Mouse (Mus musculus): ENCODE data around the gene Slc35f1. TPM values are rescaled to one million over a fixed set of nuclear protein-coding genes. Genes with fewer than 3 reads are reported as not detected.

Gene Slc35f1
- polyA plus RNA-seq, 1 experiment from 2014 or later: 29.6 TPM

DNA sequence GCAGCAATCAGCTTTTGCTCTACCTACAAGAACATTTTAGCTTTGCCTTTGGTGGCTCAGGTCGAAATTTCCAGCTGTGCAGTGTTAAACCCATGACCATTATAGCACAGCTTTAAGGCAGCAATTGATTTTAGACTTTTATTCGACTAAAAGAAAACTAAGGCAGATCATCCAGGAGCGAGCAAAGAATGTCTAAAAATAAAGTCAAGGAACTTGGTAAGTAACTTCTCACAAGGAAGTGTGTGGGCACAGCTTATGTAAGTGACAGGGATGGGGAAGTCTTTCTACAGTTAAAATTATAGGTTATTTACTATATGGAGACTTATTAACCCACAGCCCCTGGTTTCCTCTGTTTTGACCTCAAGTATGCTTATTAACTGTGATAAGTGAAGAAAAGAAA, 262.2 kb downstream of the Slc35f1 start:
- no peak overlapping the region for H3K9ac ChIP-seq
- WGBS: 94% methylated on average over 3 of the region's 3 CpGs
- H3K27me3 ChIP-seq: no peaks in the 10 kb centered on the region
- H3K4me3 ChIP-seq (replicated peaks): no peak overlapping the region
- no peaks in the 10 kb centered on the region for H3K9me3 ChIP-seq
- H3K27ac ChIP-seq: no peak overlapping the region
- H3K36me3 ChIP-seq (replicated peaks): no peaks in the 10 kb centered on the region
- H3K4me1 ChIP-seq: no peaks in the 10 kb centered on the region
- ATAC-seq (ENCODE audit: low FRiP score): no peak
- no peak overlapping the region for H3K4me2 ChIP-seq

DNA sequence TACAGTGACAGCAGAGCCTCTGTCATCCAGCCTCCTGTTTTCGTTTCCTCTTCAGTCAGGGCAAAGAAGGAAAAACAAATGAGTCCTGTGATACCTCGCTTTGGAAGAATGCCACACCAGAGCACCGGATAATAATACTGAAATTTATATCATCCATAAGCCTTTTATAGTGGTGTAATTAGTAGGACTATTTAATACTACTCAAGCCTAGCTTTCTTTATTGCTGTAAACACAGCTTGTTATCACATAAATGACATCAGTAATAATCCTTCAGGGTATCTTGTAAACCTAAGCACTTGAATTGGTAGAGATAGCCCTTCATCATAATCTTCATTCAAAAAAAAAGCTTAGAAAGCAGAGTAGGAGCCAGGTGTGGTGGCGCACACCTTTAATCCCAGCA, 266.4 kb downstream of the Slc35f1 start:
- H3K9me3 ChIP-seq: no peaks in the 10 kb centered on the region
- no peaks in the 10 kb centered on the region for H3K36me3 ChIP-seq (replicated peaks)
- no peaks in the 10 kb centered on the region for H3K27me3 ChIP-seq
- H3K27ac ChIP-seq: no peak overlapping the region
- no peak for ATAC-seq (ENCODE audit: low FRiP score)
- no peaks in the 10 kb centered on the region for H3K4me1 ChIP-seq
- no peak overlapping the region for H3K4me2 ChIP-seq
- no peak overlapping the region for H3K4me3 ChIP-seq (replicated peaks)
- WGBS: 88% methylated on average over 4 of the region's 4 CpGs
- no peak overlapping the region for H3K9ac ChIP-seq

DNA sequence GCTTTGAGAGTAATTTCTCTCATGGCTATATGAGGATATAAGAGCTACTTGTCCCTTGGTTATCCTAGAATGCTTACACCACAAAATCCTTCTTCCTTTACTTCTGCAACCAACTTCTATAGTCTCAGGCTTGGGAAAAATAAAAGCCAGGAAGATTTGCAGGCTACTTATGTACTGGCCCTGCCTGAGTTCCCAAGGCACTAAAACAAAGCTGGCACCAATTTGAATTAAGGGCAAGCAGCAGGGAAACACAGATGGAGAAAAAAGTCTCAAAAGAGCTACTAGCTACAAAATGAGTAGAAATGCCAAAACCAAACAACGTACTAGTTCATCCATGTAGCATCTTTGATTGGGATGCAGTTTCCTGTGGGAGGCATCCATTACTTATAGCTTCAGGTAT, 288.9 kb downstream of the Slc35f1 start:
- H3K4me3 ChIP-seq (replicated peaks): no peak overlapping the region
- H3K36me3 ChIP-seq (replicated peaks): no peaks in the 10 kb centered on the region
- no peak for ATAC-seq (ENCODE audit: low FRiP score)
- no peak overlapping the region for H3K27ac ChIP-seq
- H3K9ac ChIP-seq: no peak overlapping the region
- H3K4me1 ChIP-seq: no peaks in the 10 kb centered on the region
- no peaks in the 10 kb centered on the region for H3K27me3 ChIP-seq
- H3K9me3 ChIP-seq: no peaks in the 10 kb centered on the region
- H3K4me2 ChIP-seq: no peak overlapping the region
- 93% methylated on average over 1 of the region's 1 CpGs for WGBS

DNA sequence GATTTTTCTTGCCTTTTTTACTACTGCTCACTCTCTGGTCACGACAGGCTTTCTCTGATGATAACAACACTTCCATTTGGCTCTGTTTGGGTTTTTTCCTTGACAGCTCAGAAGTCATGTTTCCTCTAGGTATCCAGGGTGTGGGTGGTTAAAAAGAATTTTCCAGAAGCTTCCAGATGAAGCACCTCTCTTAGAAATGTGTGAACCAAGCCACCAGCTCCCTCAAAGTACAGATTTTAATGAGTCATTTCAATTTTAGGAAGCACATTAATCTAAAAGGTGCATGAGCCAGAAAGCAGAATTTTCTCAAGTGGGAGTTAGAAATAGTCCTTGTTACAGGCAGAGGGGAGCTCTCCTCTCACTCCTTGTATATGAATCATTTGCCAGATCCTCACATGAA, 292.5 kb downstream of the Slc35f1 start:
- H3K4me1 ChIP-seq: no peaks in the 10 kb centered on the region
- H3K9ac ChIP-seq: no peak overlapping the region
- H3K4me2 ChIP-seq: no peak overlapping the region
- no peak overlapping the region for H3K27ac ChIP-seq
- WGBS: 89% methylated on average over 1 of the region's 1 CpGs
- H3K27me3 ChIP-seq: no peaks in the 10 kb centered on the region
- ATAC-seq (ENCODE audit: low FRiP score): no peak
- H3K9me3 ChIP-seq: no peaks in the 10 kb centered on the region
- H3K36me3 ChIP-seq (replicated peaks): no peaks in the 10 kb centered on the region
- no peak overlapping the region for H3K4me3 ChIP-seq (replicated peaks)

DNA sequence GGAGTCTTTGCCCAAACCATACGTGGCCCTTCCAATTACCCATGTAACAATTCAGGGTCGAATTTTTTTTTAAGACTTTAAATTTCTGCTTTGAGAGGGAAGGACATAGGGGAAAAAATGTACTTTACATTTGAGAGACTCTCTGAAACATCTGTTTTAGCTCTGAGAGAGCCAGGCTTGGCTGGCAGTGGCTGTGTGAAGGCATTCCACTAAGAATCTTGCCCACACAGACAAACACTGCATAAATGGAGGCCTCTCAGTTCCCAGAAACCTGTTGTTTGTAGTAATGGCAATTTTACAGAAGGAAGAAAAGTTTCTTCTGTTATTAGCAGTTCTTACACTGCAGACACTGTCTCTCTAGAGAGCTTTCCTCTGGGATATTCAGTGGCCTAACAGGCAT, 301.9 kb downstream of the Slc35f1 start:
- no peak for ATAC-seq (ENCODE audit: low FRiP score)
- H3K4me3 ChIP-seq (replicated peaks): no peak overlapping the region
- H3K9ac ChIP-seq: no peak overlapping the region
- H3K27ac ChIP-seq: no peak overlapping the region
- no peaks in the 10 kb centered on the region for H3K9me3 ChIP-seq
- no peaks in the 10 kb centered on the region for H3K27me3 ChIP-seq
- no peak overlapping the region for H3K4me2 ChIP-seq
- H3K4me1 ChIP-seq: no peaks in the 10 kb centered on the region
- no peaks in the 10 kb centered on the region for H3K36me3 ChIP-seq (replicated peaks)
- WGBS: 58% methylated on average over 2 of the region's 2 CpGs

DNA sequence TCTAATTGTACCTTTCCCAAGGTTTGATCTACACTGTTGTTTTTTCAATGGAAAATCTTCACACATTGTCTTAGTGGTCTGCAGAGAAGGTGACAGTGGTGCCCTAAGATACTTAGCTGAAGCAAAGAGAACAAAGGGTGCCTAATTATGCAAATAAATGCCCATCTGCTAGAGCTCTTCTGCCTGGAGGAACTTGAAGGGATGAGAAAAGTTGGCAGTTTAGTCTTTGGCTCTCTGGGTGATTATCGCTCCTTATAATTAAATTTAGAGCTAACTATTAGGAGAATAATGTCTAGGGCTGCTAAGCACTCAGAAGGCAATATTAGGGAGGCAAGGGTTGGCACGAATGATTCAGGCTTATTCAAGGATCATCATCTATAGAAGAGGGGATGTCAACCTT, 306.6 kb downstream of the Slc35f1 start:
- Histone ChIP-seq H3K9ac (no peak overlapping the region), H3K4me3 (replicated peaks) (no peak overlapping the region), H3K27ac (no peak overlapping the region), H3K9me3 (no peaks in the 10 kb centered on the region), H3K27me3 (no peaks in the 10 kb centered on the region), H3K4me1 (no peaks in the 10 kb centered on the region), H3K4me2 (no peak overlapping the region), H3K36me3 (replicated peaks) (no peaks in the 10 kb centered on the region)
- 57% methylated on average over 2 of the region's 2 CpGs for WGBS
- ATAC-seq (ENCODE audit: low FRiP score): peak; percentile 49; the same call in 1 of the 2 replicates

DNA sequence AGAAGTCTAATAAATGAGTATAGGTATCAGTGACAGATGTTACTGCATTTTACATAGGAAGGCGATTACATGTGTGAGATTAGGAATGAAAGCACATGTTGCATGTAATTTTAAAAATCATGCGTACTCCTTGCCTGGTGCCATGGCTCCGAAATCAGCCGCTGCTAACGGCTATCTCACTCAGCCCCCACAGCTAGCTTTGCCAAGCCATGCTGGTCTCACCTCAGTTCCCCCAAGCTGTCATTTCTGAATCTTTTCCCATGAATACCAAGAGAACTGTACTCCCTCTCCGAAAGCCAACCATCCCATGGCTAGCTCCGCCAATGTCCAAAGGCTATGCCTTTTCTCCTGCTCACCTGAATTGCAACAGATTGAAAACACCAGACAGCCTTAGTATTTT, 310.8 kb downstream of the Slc35f1 start:
- 97% methylated on average over 7 of the region's 7 CpGs for WGBS
- no peak for ATAC-seq (ENCODE audit: low FRiP score)
- H3K4me3 ChIP-seq (replicated peaks): no peak overlapping the region
- H3K9ac ChIP-seq: no peak overlapping the region
- H3K27me3 ChIP-seq: no peaks in the 10 kb centered on the region
- no peaks in the 10 kb centered on the region for H3K36me3 ChIP-seq (replicated peaks)
- no peak overlapping the region for H3K4me2 ChIP-seq
- no peak overlapping the region for H3K27ac ChIP-seq
- no peaks in the 10 kb centered on the region for H3K9me3 ChIP-seq
- H3K4me1 ChIP-seq: 0 out of 2 replicates have a peak, but pooled peaks cover under 1% of the 10 kb centered on the region

DNA sequence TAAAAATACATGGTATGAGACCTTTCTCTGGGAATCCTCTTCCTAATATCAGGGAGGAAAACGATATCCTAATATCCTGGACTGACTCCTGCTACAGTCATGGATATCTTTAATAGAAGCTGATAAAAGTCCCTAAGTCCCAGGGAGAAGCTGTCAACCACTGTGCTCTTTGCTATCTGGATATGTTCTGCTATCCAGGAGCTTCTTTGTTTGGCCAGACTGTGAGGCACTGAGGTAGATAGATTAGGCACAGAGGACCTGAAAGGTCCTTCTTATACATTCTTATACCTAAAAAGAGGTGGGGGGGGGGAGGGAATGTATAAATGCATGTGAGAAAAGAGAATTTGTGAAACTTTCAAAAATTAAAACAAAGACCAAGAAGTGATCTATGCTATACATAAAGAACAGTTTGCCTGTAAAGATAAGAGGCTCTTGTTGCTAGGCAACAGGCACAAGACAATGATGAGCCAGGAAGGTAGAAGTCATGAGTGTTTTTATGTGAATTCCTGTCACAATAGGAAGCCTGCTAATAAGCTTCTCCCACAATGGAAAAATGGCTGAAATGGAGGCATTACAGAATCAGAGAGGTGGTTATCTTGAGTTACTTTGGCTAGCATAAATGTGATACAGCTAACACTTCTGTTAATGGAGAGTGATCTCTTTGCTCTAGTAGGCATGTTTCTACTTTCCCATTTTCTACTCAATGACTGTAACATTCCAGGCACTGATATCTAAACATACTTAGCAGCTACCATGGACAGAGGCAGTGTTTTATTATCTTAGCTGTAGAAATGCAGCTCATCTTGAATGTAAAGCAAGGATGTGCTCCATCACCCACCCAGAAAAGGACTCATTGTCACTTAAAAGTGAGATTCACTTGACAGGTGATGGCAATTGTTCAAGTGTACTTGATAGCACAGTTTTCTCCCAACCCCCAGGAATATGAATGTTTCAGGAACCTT, 316.2 kb downstream of the Slc35f1 start:
- WGBS: 88% methylated on average over 1 of the region's 1 CpGs
- no peak overlapping the region for H3K4me3 ChIP-seq (replicated peaks)
- no peaks in the 10 kb centered on the region for H3K9me3 ChIP-seq
- H3K4me1 ChIP-seq: peaks cover 7% of the 10 kb centered on the region
- no peak overlapping the region for H3K4me2 ChIP-seq
- no peak overlapping the region for H3K27ac ChIP-seq
- ATAC-seq (ENCODE audit: low FRiP score): peak; percentile 70; the same call in 1 of the 2 replicates
- H3K9ac ChIP-seq: no peak overlapping the region
- H3K27me3 ChIP-seq: no peaks in the 10 kb centered on the region
- H3K36me3 ChIP-seq (replicated peaks): no peaks in the 10 kb centered on the region

DNA sequence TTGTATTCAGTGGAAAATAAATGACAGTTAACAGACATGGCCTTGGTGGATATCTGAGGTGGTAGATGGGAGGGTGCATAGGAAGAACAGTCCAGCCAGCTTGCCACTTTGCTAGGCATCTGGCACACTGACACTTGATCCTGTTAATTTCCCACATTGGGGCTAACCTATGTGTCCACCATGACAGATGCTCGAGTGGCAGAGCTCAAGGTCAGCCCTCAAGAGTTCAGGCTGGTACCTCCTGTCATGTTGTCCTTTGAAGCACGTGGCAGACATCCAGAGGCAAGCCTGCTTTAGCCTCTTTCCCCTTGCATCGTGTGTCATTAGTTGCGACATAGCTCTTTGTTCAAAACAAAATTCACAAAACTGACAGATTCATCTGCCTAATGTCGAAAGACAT, 323.5 kb downstream of the Slc35f1 start:
- Histone ChIP-seq H3K27me3 (no peaks in the 10 kb centered on the region), H3K4me2 (no peak overlapping the region), H3K4me3 (replicated peaks) (no peak overlapping the region), H3K9ac (no peak overlapping the region), H3K9me3 (no peaks in the 10 kb centered on the region), H3K36me3 (replicated peaks) (no peaks in the 10 kb centered on the region), H3K4me1 (no peaks in the 10 kb centered on the region), H3K27ac (no peak overlapping the region)
- ATAC-seq (ENCODE audit: low FRiP score): peak; percentile 44; the same call in 1 of the 2 replicates
- 62% methylated on average over 5 of the region's 5 CpGs for WGBS

DNA sequence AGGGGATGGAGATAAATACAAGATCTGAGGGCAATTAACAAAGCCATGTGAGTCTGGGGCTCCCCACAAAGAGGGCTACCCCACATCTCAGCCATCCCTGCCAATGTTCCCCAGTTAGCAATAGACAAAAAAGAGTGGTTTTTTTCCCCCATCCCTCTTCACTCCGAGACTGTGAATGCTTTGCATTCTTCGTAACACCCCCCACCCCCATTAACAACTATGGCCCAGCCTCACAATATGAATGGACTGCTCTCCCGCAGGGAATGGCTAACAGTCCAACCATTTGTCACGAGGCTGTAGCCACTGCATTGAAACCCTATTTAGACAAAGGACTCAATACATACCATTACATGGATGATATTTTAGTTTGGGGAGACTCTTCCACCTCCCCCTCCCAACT, 338.1 kb downstream of the Slc35f1 start:
- Histone ChIP-seq H3K9me3 (no peaks in the 10 kb centered on the region), H3K27me3 (no peaks in the 10 kb centered on the region), H3K9ac (no peak overlapping the region), H3K36me3 (replicated peaks) (no peaks in the 10 kb centered on the region), H3K4me1 (peaks cover 10% of the 10 kb centered on the region; the same call in 1 of the 2 replicates), H3K4me2 (no peak overlapping the region), H3K27ac (no peak overlapping the region), H3K4me3 (replicated peaks) (no peak overlapping the region)
- 22% methylated on average over 4 of the region's 4 CpGs for WGBS
- ATAC-seq (ENCODE audit: low FRiP score): no peak; the same call in 1 of the 2 replicates

DNA sequence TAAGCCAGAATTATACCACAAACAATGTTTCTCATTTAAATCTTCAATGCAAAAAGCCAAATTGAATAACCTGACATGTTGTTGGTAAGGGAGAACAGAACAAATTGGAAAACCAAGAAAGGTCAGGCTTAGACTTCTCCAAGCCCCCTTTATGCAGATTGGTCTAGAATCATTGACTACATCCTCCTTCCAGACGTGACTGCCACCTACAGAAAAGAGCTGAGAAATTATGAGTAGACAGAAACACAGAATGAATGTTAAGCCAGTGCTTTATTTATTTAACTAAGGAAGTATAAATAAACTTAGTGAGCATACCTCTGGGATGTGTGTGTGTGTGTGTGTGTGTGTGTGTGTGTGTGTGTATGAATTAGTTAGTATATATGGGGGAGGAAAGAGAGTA, 344.9 kb downstream of the Slc35f1 start:
- H3K27me3 ChIP-seq: no peaks in the 10 kb centered on the region
- H3K36me3 ChIP-seq (replicated peaks): no peaks in the 10 kb centered on the region
- no peak overlapping the region for H3K4me2 ChIP-seq
- no peak for ATAC-seq (ENCODE audit: low FRiP score)
- no peak overlapping the region for H3K4me3 ChIP-seq (replicated peaks)
- no peak overlapping the region for H3K9ac ChIP-seq
- no peaks in the 10 kb centered on the region for H3K9me3 ChIP-seq
- WGBS: 48% methylated on average over 1 of the region's 1 CpGs
- no peaks in the 10 kb centered on the region for H3K4me1 ChIP-seq
- H3K27ac ChIP-seq: no peak overlapping the region

DNA sequence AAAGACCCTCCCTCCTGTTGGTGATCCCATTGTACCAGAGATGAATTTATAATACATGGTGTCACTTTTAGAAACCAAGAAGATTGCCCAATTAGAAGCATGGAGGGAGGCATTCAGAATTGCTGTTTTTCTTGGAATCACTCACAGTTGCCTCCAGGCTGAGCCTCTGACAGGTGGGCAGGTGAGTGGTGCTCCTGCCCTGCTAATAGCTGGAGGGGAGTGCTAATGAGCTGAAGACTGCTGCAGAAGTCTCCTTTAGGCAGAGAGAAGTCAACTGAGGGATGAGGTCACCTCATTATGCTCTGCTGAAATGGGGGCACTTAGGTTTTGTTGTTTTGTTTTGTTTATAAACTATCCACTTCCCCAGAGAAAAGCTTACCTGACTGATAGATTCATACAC, 355.6 kb downstream of the Slc35f1 start:
- H3K27ac ChIP-seq: no peak overlapping the region
- H3K4me2 ChIP-seq: no peak overlapping the region
- no peak overlapping the region for H3K9ac ChIP-seq
- no peaks in the 10 kb centered on the region for H3K4me1 ChIP-seq
- no peaks in the 10 kb centered on the region for H3K27me3 ChIP-seq
- no peaks in the 10 kb centered on the region for H3K9me3 ChIP-seq
- no peaks in the 10 kb centered on the region for H3K36me3 ChIP-seq (replicated peaks)
- H3K4me3 ChIP-seq (replicated peaks): no peak overlapping the region
- ATAC-seq (ENCODE audit: low FRiP score): no peak

DNA sequence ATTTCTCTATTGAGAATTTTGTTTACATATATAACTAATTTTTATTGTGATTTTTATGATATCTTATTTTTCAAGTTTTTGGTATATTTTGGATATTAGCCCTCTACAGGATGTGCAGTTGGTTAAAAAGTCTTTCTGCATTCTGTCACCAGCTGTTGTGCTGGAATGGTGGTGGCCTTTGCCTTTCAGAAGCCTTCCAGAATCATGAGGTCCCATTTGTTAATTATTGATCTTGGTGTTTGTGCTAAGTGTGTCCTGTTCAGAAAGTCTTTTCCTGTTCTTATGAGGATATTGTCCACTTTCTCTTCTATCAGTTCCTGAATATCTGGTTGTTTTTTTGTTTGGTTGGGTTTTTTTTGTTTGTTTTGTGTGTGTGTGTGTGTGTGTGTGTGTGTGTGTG, 362.2 kb downstream of the Slc35f1 start:
- Histone ChIP-seq H3K4me2 (no peak overlapping the region), H3K27me3 (no peaks in the 10 kb centered on the region), H3K36me3 (replicated peaks) (no peaks in the 10 kb centered on the region), H3K9me3 (0 out of 2 replicates have a peak, but pooled peaks cover 2% of the 10 kb centered on the region), H3K9ac (no peak overlapping the region), H3K4me3 (replicated peaks) (no peak overlapping the region), H3K27ac (no peak overlapping the region), H3K4me1 (no peaks in the 10 kb centered on the region)
- ATAC-seq (ENCODE audit: low FRiP score): no peak
